Mouse (Mus musculus) cerebellum, adult 11-12 months (tissue): Measurements from ENCODE around the gene Smc5.

Source experiments
- DNase-seq: peaks from one replicate; pipeline ENCODE4 v3.0.0; 2022

Smc5 gene

GRCm38 (mm10) chr19:23187732-23188131 is 86.0 kb downstream of the Smc5 start:
- DNase-seq: no peak

GRCm38 (mm10) chr19:23184068-23184467 is 89.6 kb downstream of the Smc5 start:
- no peak for DNase-seq

- DNase-seq: no peak
Observed at GRCm38 (mm10) chr19:23183493-23183892, 90.2 kb downstream of the Smc5 start.

GRCm38 (mm10) chr19:23178533-23178932 is 95.2 kb downstream of the Smc5 start:
- no peak for DNase-seq

- no peak for DNase-seq
Observed at GRCm38 (mm10) chr19:23175511-23175910, 98.2 kb downstream of the Smc5 start.

- DNase-seq: no peak
Observed at GRCm38 (mm10) chr19:23175090-23175489, 98.6 kb downstream of the Smc5 start.

- no peak for DNase-seq
Observed at GRCm38 (mm10) chr19:23171136-23171535, 102.6 kb downstream of the Smc5 start.

GRCm38 (mm10) chr19:23170476-23170875 is 103.2 kb downstream of the Smc5 start:
- peak; percentile 75 for DNase-seq

- no peak for DNase-seq
Observed at GRCm38 (mm10) chr19:23169659-23170050, 104.0 kb downstream of the Smc5 start.

GRCm38 (mm10) chr19:23168899-23169658 is 104.6 kb downstream of the Smc5 start:
- no peak for DNase-seq

- DNase-seq: no peak
Observed at GRCm38 (mm10) chr19:23166550-23167284, 107.0 kb downstream of the Smc5 start.

GRCm38 (mm10) chr19:23164651-23165240 is 109.0 kb downstream of the Smc5 start:
- peak; percentile 30 for DNase-seq

- peak; percentile 30 for DNase-seq
Observed at GRCm38 (mm10) chr19:23163361-23163760, 110.3 kb downstream of the Smc5 start.

- DNase-seq: peak; percentile 28
Observed at GRCm38 (mm10) chr19:23162877-23163276, 110.8 kb downstream of the Smc5 start.

GRCm38 (mm10) chr19:23162387-23162809 is 111.3 kb downstream of the Smc5 start:
- peak; percentile 73 for DNase-seq

- DNase-seq: peak; percentile 24
Observed at GRCm38 (mm10) chr19:23159780-23160395, 113.8 kb downstream of the Smc5 start.
